Mouse (Mus musculus): ENCODE measurements around the gene Vwa1. TPM values are rescaled to one million over a fixed set of nuclear protein-coding genes. Genes with fewer than 3 reads are reported as not detected.
"Not testable (repeated sequence)": the region's sequence is repeated elsewhere in the genome, so short reads cannot be mapped to it uniquely, and the experiment has no call there.

The Vwa1 gene
- polyA plus RNA-seq, 1 experiment: 21.5 TPM

DNA sequence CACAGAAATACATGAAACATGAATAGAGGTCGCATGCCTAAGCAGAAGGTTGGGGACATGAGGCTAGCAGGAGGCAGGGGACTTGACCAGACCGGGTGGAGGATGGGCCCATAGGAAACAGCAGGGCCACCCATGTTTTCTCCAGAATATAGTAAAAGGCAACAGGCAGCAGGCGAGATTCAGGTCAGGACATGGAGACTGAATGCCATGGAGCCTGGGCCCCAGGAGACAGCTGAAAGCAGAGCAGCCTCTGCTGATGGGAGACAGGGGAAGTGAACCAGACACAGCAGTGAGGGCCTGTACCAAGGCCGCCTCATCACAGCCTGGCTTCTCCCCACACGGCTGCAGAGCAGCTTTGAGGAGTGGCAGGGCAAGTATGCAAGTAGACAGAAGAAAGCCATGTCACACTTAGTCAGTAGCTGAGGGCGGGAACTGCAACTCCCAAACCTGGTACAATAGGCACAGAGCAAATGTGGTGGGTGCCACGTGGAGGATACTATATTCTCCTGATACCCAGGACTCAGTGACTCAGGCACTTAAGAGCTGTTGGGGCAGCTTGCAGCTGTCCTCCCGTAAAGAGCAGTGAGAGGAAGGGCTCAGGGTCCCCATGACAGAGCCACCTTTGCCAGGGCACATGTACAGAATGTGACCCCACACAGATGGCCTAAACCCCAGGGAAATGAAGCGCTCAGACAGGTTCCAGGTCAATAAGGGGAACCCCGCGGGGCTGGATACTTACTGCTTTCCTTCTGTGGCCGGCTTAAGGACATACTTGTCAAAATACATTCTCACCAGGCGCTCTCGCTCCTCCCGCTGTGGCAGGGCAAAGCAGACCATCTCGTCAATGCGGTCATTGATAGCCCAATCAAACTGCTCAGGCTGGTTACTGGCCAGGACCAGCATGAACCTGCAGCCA lies 27.7 kb downstream of the Vwa1 start:
- H3K4me3 ChIP-seq (ENCODE audit: extremely low read depth, insufficient read depth, insufficient read length): no peak overlapping the region
- no peaks in the 10 kb centered on the region for H3K4me1 ChIP-seq (ENCODE audit: control insufficient read depth, insufficient read depth, insufficient read length)
- DNase-seq (ENCODE audit: low read depth in 1 of 2, low spot score in 2 of 2): no peak
- H3K36me3 ChIP-seq (ENCODE audit: control insufficient read depth, insufficient read depth, low read length): peaks cover 24% of the 10 kb centered on the region
- TF ChIP-seq CTCF (IDR thresholded peaks at IDR 0.05; ENCODE audit: extremely low read depth, insufficient read depth, insufficient read length, insufficient replicate concordance) (no peak), POLR2A (IDR thresholded peaks at IDR 0.05; ENCODE audit: low read depth, low read length) (no peak)
- 91% methylated on average over 17 of the region's 17 CpGs for WGBS
- H3K27ac ChIP-seq (ENCODE audit: insufficient read depth, low read length): no peak overlapping the region
- H3K27me3 ChIP-seq (ENCODE audit: control insufficient read depth, insufficient read depth, low read length): no peaks in the 10 kb centered on the region

GRCm38 (mm10) chr4:155746036-155746548 lies 28.4 kb downstream of the Vwa1 start:
- H3K27me3 ChIP-seq (ENCODE audit: control insufficient read depth, insufficient read depth, low read length): no peaks in the 10 kb centered on the region
- no peak overlapping the region for H3K27ac ChIP-seq (ENCODE audit: insufficient read depth, low read length)
- H3K4me1 ChIP-seq (ENCODE audit: control insufficient read depth, insufficient read depth, insufficient read length): no peaks in the 10 kb centered on the region
- H3K4me3 ChIP-seq (ENCODE audit: extremely low read depth, insufficient read depth, insufficient read length): no peak overlapping the region
- peaks cover 24% of the 10 kb centered on the region for H3K36me3 ChIP-seq (ENCODE audit: control insufficient read depth, insufficient read depth, low read length)
- WGBS: 90% methylated on average over 8 of the region's 8 CpGs
- no peak for TF ChIP-seq POLR2A (IDR thresholded peaks at IDR 0.05; ENCODE audit: low read depth, low read length)
- TF ChIP-seq CTCF (IDR thresholded peaks at IDR 0.05; ENCODE audit: extremely low read depth, insufficient read depth, insufficient read length, insufficient replicate concordance): no peak
- no peak for DNase-seq (ENCODE audit: low read depth in 1 of 2, low spot score in 2 of 2)

DNA sequence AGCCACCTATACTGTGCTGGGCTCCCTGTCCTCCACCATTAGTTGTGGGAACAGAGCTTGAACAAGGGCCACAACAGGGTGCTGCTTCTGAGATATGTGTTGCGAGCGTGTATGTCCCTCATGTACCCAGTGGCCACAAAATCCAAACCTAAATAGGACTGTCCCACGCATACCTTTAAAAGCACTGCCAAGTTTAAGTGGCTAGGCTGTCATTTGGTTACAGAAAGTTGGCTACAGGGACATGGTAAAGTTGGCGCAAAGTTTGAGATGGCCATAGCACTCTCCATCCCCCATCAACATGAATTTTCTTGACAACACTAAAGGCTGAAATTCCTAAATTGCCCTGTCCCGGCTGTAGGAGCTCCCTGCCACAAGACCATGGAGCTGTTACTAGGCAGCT lies 29.4 kb downstream of the Vwa1 start:
- peaks cover 25% of the 10 kb centered on the region for H3K36me3 ChIP-seq (ENCODE audit: control insufficient read depth, insufficient read depth, low read length)
- no peak overlapping the region for H3K4me3 ChIP-seq (ENCODE audit: extremely low read depth, insufficient read depth, insufficient read length)
- TF ChIP-seq CTCF (IDR thresholded peaks at IDR 0.05; ENCODE audit: extremely low read depth, insufficient read depth, insufficient read length, insufficient replicate concordance) (no peak), POLR2A (IDR thresholded peaks at IDR 0.05; ENCODE audit: low read depth, low read length) (no peak)
- no peaks in the 10 kb centered on the region for H3K4me1 ChIP-seq (ENCODE audit: control insufficient read depth, insufficient read depth, insufficient read length)
- 94% methylated on average over 5 of the region's 5 CpGs for WGBS
- DNase-seq (ENCODE audit: low read depth in 1 of 2, low spot score in 2 of 2): no peak
- H3K27me3 ChIP-seq (ENCODE audit: control insufficient read depth, insufficient read depth, low read length): no peaks in the 10 kb centered on the region
- no peak overlapping the region for H3K27ac ChIP-seq (ENCODE audit: insufficient read depth, low read length)

DNA sequence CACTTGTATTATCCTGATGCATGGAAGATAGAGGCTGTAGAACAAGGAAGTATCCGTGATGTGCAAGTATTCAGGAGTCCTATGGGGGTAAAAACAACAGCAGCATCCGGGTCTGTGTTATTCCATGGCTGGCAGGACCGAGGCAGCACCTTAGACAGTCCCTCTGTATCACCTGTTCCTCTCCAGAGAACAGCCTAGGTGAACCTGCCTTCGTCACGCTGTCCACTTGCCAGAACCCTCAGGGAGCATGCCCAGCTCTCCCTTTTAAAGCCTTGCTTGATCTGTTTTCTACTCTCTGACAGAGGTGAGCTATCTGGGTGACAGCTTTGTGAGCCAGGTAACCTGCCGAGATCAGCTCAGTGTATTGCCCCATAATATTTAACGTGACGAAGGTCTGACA lies 30.0 kb downstream of the Vwa1 start:
- Histone ChIP-seq H3K4me1 (ENCODE audit: control insufficient read depth, insufficient read depth, insufficient read length) (no peaks in the 10 kb centered on the region), H3K36me3 (ENCODE audit: control insufficient read depth, insufficient read depth, low read length) (peaks cover 27% of the 10 kb centered on the region), H3K4me3 (ENCODE audit: extremely low read depth, insufficient read depth, insufficient read length) (no peak overlapping the region), H3K27me3 (ENCODE audit: control insufficient read depth, insufficient read depth, low read length) (no peaks in the 10 kb centered on the region), H3K27ac (ENCODE audit: insufficient read depth, low read length) (no peak overlapping the region)
- no peak for DNase-seq (ENCODE audit: low read depth in 1 of 2, low spot score in 2 of 2)
- 88% methylated on average over 8 of the region's 8 CpGs for WGBS
- TF ChIP-seq POLR2A (IDR thresholded peaks at IDR 0.05; ENCODE audit: low read depth, low read length): no peak
- no peak for TF ChIP-seq CTCF (IDR thresholded peaks at IDR 0.05; ENCODE audit: extremely low read depth, insufficient read depth, insufficient read length, insufficient replicate concordance)

DNA sequence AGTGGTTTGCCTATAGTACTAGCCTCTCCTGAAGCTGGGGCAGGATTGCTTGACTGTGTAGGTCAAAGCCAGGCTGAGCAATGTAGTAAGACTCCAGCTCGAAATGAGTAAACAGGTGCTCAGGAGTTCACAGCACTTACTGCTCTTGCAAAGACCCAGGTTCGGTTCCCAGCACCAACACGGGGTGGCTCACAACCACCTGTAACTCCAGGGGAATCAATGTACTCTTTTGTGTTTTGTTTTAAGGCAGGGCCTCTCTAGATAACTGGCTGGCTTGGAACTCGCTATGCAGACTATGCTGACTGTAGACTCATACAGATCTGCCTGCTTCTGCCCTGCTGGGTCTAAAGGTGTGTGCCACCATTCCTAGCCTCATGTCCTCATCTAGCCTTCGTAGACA lies 31.8 kb downstream of the Vwa1 start:
- no peak for TF ChIP-seq CTCF (IDR thresholded peaks at IDR 0.05; ENCODE audit: extremely low read depth, insufficient read depth, insufficient read length, insufficient replicate concordance)
- no peak for TF ChIP-seq POLR2A (IDR thresholded peaks at IDR 0.05; ENCODE audit: low read depth, low read length)
- H3K27ac ChIP-seq (ENCODE audit: insufficient read depth, low read length): no peak overlapping the region
- no peaks in the 10 kb centered on the region for H3K4me1 ChIP-seq (ENCODE audit: control insufficient read depth, insufficient read depth, insufficient read length)
- H3K4me3 ChIP-seq (ENCODE audit: extremely low read depth, insufficient read depth, insufficient read length): no peak overlapping the region
- H3K36me3 ChIP-seq (ENCODE audit: control insufficient read depth, insufficient read depth, low read length): peaks cover 19% of the 10 kb centered on the region
- no peak for DNase-seq (ENCODE audit: low read depth in 1 of 2, low spot score in 2 of 2)
- H3K27me3 ChIP-seq (ENCODE audit: control insufficient read depth, insufficient read depth, low read length): no peaks in the 10 kb centered on the region
- WGBS: 94% methylated on average over 5 of the region's 5 CpGs

DNA sequence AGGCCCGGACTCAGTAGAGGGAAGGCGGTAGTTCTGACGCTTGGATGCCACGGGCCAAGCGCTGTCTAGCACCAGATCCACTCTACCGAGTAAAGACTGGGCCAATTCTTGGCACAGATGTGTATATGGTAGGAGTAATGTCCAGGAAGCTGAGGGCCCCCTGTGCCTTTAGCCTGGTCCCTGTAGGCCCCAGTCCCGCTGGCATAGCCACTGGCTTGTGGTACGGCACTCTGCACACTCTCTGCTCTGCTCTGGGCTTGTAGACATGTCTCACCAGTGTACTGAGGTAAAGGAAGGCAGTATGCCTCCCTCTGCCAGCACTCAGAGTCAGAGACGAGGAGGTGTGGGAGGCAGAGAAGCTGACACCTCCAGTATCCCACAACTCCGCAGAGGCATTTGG lies 33.8 kb downstream of the Vwa1 start:
- peaks cover 12% of the 10 kb centered on the region; the same call in 1 of the 2 replicates for H3K36me3 ChIP-seq (ENCODE audit: control insufficient read depth, insufficient read depth, low read length)
- 96% methylated on average over 10 of the region's 10 CpGs for WGBS

More for the DNA sequence above, 33.8 kb downstream of the Vwa1 start:
- DNase-seq (ENCODE audit: low read depth in 1 of 2, low spot score in 2 of 2); H3K27ac ChIP-seq (ENCODE audit: insufficient read depth, low read length); H3K27me3 ChIP-seq (ENCODE audit: control insufficient read depth, insufficient read depth, low read length); H3K4me3 ChIP-seq (ENCODE audit: extremely low read depth, insufficient read depth, insufficient read length); H3K4me1 ChIP-seq (ENCODE audit: control insufficient read depth, insufficient read depth, insufficient read length): not testable (repeated sequence)

Measured in spleen, adult 2 months (tissue).